Mouse (Mus musculus): Measurements from ENCODE around the gene Tuba3b. TPM values are rescaled to one million over a fixed set of nuclear protein-coding genes. Genes with fewer than 3 reads are reported as not detected.

The Tuba3b gene
- polyA plus RNA-seq, 1 experiment from 2014 or later = not detected

DNA sequence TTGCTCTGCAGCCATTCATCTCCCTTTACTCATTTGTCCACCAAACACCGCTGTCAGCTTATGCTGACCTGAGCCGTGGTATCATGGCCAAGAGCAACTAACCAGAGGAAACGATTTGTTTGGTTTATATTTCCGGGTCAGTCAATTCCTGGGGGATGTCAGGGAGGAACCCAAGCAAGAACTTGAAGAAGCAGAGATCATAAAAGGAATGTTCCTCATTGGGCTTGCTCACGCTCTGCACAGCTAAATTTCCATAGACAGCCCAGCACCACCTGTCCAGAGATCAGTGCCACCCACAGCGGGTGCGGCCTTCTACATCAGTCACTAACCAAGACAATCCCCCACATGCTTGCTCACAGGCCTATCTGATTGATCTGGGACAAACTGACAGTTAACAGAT, 1.3 kb upstream of the Tuba3b start, which contains the start of gene Lmntd1:
Gene Lmntd1, minus strand, starts transcription at position 101 of the 400 bp plus-strand sequence.
- 82% methylated on average over 7 of the region's 7 CpGs for WGBS
- H3K9me3 ChIP-seq = no peaks in the 10 kb centered on the region
- no peaks in the 10 kb centered on the region for H3K27me3 ChIP-seq (replicated peaks; ENCODE audit: low read depth, poor library complexity, severe bottlenecking)
- H3K36me3 ChIP-seq (replicated peaks) = no peaks in the 10 kb centered on the region
- no peak for DNase-seq (ENCODE audit: low spot score)
- no peak within 1 kb of the TSS for H3K27ac ChIP-seq (replicated peaks)
- peaks cover 5% of the 10 kb centered on the region; the same call in 1 of the 2 replicates for H3K4me1 ChIP-seq
- H3K4me3 ChIP-seq = no peak within 1 kb of the TSS

DNA sequence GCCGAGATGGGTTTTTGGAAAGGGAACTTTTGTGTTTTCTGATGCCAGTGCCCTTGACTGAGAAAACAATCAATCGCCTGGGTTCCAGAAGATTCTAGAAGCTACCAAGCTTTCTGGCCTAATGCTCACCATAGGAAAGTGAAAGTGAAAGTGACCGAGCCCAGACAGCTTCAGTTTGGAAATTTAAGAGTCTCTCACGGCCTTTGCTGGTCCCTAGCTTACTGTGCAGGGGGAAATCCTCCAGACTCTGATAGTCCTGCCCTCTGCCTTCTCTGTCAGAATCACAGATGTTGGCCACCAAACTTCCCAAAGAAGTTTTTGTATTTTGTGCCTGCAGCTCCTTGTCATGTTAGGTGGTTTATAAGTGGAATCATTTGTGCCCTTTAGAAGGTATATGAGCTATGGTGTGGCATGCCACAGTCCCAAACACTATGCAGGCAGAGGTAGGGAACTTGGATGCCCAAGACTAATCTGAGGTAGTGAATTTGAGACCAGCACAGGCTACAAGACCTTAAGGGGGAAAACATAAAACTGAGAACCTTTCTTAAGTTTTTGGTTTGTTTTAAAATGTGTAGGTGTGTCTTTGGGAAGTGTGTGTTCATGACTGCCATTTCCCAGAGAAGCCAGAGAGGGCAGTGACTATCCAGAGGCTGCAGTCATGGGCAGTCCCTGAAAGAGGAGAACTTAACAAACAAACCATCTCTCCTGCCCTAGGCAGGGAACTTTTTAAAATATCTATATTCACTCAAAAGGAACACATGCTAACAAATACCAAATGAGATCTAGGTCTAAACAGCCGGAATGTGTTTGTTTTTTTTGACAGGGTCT, 1.1 kb downstream of the Tuba3b start:
- Histone ChIP-seq H3K27ac (replicated peaks) (no peak overlapping the region), H3K27me3 (replicated peaks; ENCODE audit: low read depth, poor library complexity, severe bottlenecking) (no peaks in the 10 kb centered on the region), H3K9me3 (no peaks in the 10 kb centered on the region), H3K4me1 (peaks cover 5% of the 10 kb centered on the region; the same call in 1 of the 2 replicates), H3K36me3 (replicated peaks) (no peaks in the 10 kb centered on the region), H3K4me3 (no peak overlapping the region)
- 80% methylated on average over 5 of the region's 5 CpGs for WGBS
- DNase-seq (ENCODE audit: low spot score) = no peak

DNA sequence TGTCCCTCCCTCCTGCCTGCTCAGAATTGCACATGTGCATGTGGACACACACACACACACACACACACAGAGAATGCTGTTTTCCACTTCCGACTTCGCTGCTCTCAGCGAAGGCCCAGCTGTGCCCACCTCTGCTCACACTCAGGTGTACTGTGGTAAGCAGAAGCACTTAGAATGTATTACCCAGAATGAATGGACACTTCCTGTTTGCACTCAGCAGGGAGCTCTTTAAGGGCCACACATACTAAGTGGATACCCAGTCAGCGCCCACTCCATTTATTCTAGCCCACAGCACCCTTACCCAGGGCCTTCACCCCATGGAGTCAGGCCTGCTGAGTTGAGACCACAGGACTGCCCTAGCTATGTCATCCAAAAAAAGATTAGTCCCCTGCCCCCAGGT, 7.6 kb downstream of the Tuba3b start:
- no peaks in the 10 kb centered on the region for H3K36me3 ChIP-seq (replicated peaks)
- DNase-seq (ENCODE audit: low spot score) = no peak
- WGBS = 95% methylated on average over 4 of the region's 4 CpGs
- H3K27me3 ChIP-seq (replicated peaks; ENCODE audit: low read depth, poor library complexity, severe bottlenecking) = no peaks in the 10 kb centered on the region
- H3K9me3 ChIP-seq = no peaks in the 10 kb centered on the region
- H3K4me3 ChIP-seq = no peak overlapping the region
- H3K4me1 ChIP-seq = 0 out of 2 replicates have a peak, but pooled peaks cover 2% of the 10 kb centered on the region
- no peak overlapping the region for H3K27ac ChIP-seq (replicated peaks)

DNA sequence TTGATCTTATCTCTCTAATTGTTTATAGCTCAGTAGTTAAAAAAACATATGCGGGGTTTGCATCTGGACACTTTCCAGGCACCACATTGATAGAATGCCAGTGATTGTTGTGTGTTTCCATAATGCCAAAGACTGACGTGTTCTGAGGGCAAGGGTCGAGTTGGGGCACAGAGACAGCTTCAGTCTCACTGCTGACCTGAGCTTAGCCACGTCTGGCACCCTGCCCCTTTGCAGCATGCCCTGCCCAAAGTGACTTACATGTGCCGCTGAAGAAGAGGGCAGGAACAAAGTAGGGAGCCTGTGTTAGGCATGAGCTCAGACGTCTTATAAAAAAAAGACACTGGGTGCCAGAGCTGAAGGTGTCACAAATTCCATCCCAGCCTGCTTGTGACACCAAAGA, 14.7 kb downstream of the Tuba3b start:
- Histone ChIP-seq H3K4me3 (no peak overlapping the region), H3K4me1 (0 out of 2 replicates have a peak, but pooled peaks cover 5% of the 10 kb centered on the region), H3K9me3 (no peaks in the 10 kb centered on the region), H3K27me3 (replicated peaks; ENCODE audit: low read depth, poor library complexity, severe bottlenecking) (no peaks in the 10 kb centered on the region), H3K27ac (replicated peaks) (no peak overlapping the region), H3K36me3 (replicated peaks) (no peaks in the 10 kb centered on the region)
- no peak for DNase-seq (ENCODE audit: low spot score)
- WGBS = 63% methylated on average over 6 of the region's 6 CpGs

DNA sequence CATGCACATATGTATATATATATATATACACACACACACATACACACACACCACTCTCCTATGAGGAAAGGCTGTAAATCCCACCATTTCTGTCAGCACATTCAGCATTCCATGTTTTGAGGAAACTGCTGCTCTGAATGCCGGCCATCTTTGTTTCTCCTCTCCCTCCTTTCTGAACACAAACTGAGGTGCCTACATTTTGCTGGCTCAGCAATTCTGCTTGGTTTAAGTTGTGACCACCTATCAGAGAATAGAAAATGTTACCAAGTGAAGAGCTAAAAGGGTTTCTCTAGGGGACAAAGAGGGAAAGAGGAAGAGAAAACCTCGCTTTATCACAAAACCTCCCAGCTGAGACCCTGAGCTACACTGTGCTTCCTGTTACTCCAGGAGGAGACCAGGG, 18.9 kb downstream of the Tuba3b start:
- no peaks in the 10 kb centered on the region for H3K27me3 ChIP-seq (replicated peaks; ENCODE audit: low read depth, poor library complexity, severe bottlenecking)
- DNase-seq (ENCODE audit: low spot score) = no peak
- no peaks in the 10 kb centered on the region for H3K36me3 ChIP-seq (replicated peaks)
- H3K27ac ChIP-seq (replicated peaks) = no peak overlapping the region
- WGBS = 83% methylated on average over 2 of the region's 2 CpGs
- H3K4me1 ChIP-seq = no peaks in the 10 kb centered on the region
- no peak overlapping the region for H3K4me3 ChIP-seq
- H3K9me3 ChIP-seq = no peaks in the 10 kb centered on the region; the same call in 1 of the 2 replicates

GRCm38 (mm10) chr6:145636682-145637081, 21.1 kb downstream of the Tuba3b start:
- 81% methylated on average over 4 of the region's 4 CpGs for whole genome bisulfite sequencing

DNA sequence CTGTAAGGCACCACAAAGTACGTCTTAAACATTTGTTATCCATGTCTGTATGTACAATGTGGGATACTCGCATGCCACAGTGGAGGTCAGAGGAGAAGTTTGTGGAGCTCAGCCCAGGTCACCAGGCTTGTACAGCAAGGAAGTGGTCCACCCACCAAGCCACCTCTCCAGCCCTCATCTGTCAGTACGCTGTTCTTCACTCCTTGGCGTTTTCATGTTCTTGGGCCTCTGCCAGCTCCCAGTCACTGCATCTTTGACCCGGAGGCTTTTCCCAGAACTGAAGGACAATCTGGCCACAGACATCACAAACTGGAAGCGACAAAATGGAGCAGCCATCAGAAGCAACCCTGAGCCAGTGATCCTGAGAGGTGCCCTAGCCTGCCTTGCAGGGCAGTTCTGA, 22.7 kb downstream of the Tuba3b start:
- no peak overlapping the region for H3K27ac ChIP-seq (replicated peaks)
- H3K36me3 ChIP-seq (replicated peaks) = no peaks in the 10 kb centered on the region
- 89% methylated on average over 6 of the region's 6 CpGs for WGBS
- DNase-seq (ENCODE audit: low spot score) = no peak
- no peaks in the 10 kb centered on the region for H3K4me1 ChIP-seq
- H3K4me3 ChIP-seq = no peak overlapping the region
- peaks cover 4% of the 10 kb centered on the region; the same call in 1 of the 2 replicates for H3K9me3 ChIP-seq
- no peaks in the 10 kb centered on the region for H3K27me3 ChIP-seq (replicated peaks; ENCODE audit: low read depth, poor library complexity, severe bottlenecking)

More at GRCm38 (mm10) chr6:145636682-145637081, 21.1 kb downstream of the Tuba3b start:
- 0 out of 2 replicates have a peak overlapping the region, but pooled peaks have one; percentile 8 for H3K27ac ChIP-seq (replicated peaks)
- H3K4me3 ChIP-seq = no peak overlapping the region
- DNase-seq (ENCODE audit: low spot score) = no peak
- H3K27me3 ChIP-seq (replicated peaks; ENCODE audit: low read depth, poor library complexity, severe bottlenecking) = no peaks in the 10 kb centered on the region
- no peaks in the 10 kb centered on the region for H3K36me3 ChIP-seq (replicated peaks)
- peaks cover 4% of the 10 kb centered on the region; the same call in 1 of the 2 replicates for H3K9me3 ChIP-seq
- no peaks in the 10 kb centered on the region for H3K4me1 ChIP-seq

- Histone ChIP-seq H3K27ac (replicated peaks) (no peak overlapping the region), H3K4me1 (no peaks in the 10 kb centered on the region), H3K36me3 (replicated peaks) (no peaks in the 10 kb centered on the region), H3K9me3 (peaks cover 4% of the 10 kb centered on the region; the same call in 1 of the 2 replicates), H3K4me3 (no peak overlapping the region), H3K27me3 (replicated peaks; ENCODE audit: low read depth, poor library complexity, severe bottlenecking) (no peaks in the 10 kb centered on the region)
- no peak for DNase-seq (ENCODE audit: low spot score)
- WGBS = 92% methylated on average over 4 of the region's 4 CpGs
These were observed 25.5 kb downstream of the Tuba3b start for GRCm38 (mm10) chr6:145640971-145641506.

GRCm38 (mm10) chr6:145651976-145652375, 36.4 kb downstream of the Tuba3b start:
- Histone ChIP-seq H3K9me3 (peaks cover 5% of the 10 kb centered on the region; the same call in 1 of the 2 replicates), H3K4me1 (no peaks in the 10 kb centered on the region), H3K27me3 (replicated peaks; ENCODE audit: low read depth, poor library complexity, severe bottlenecking) (no peaks in the 10 kb centered on the region), H3K36me3 (replicated peaks) (no peaks in the 10 kb centered on the region), H3K4me3 (no peak overlapping the region), H3K27ac (replicated peaks) (no peak overlapping the region)
- no peak for DNase-seq (ENCODE audit: low spot score)
- WGBS = 76% methylated on average over 2 of the region's 2 CpGs

- no peak for DNase-seq (ENCODE audit: low spot score)
- Histone ChIP-seq H3K27me3 (replicated peaks; ENCODE audit: low read depth, poor library complexity, severe bottlenecking) (no peaks in the 10 kb centered on the region), H3K9me3 (peaks cover 5% of the 10 kb centered on the region; the same call in 1 of the 2 replicates), H3K36me3 (replicated peaks) (no peaks in the 10 kb centered on the region), H3K4me3 (no peak overlapping the region), H3K27ac (replicated peaks) (no peak overlapping the region), H3K4me1 (no peaks in the 10 kb centered on the region)
- WGBS = 81% methylated on average over 5 of the region's 5 CpGs
These were observed 37.4 kb downstream of the Tuba3b start for GRCm38 (mm10) chr6:145652986-145653385.

GRCm38 (mm10) chr6:145653626-145654025, 38.1 kb downstream of the Tuba3b start:
- Histone ChIP-seq H3K27ac (replicated peaks) (no peak overlapping the region), H3K27me3 (replicated peaks; ENCODE audit: low read depth, poor library complexity, severe bottlenecking) (no peaks in the 10 kb centered on the region), H3K36me3 (replicated peaks) (no peaks in the 10 kb centered on the region), H3K4me3 (no peak overlapping the region), H3K9me3 (peaks cover 5% of the 10 kb centered on the region; the same call in 1 of the 2 replicates), H3K4me1 (no peaks in the 10 kb centered on the region)
- DNase-seq (ENCODE audit: low spot score) = no peak
- WGBS = 87% methylated on average over 5 of the region's 5 CpGs

GRCm38 (mm10) chr6:145654062-145654836, 38.7 kb downstream of the Tuba3b start:
- Histone ChIP-seq H3K36me3 (replicated peaks) (no peaks in the 10 kb centered on the region), H3K27me3 (replicated peaks; ENCODE audit: low read depth, poor library complexity, severe bottlenecking) (no peaks in the 10 kb centered on the region), H3K4me3 (no peak overlapping the region), H3K9me3 (peaks cover 5% of the 10 kb centered on the region; the same call in 1 of the 2 replicates), H3K27ac (replicated peaks) (no peak overlapping the region), H3K4me1 (no peaks in the 10 kb centered on the region)
- DNase-seq (ENCODE audit: low spot score) = no peak
- WGBS = 89% methylated on average over 8 of the region's 8 CpGs

All from embryonic facial prominence, embryonic 10.5 days (tissue).